Mouse (Mus musculus): ENCODE data around the gene Gbp9.

GRCm38 (mm10) chr5:105055279-105055678 lies 84.1 kb downstream of the Gbp9 start:
- TF ChIP-seq CTCF (IDR thresholded peaks at IDR 0.05; ENCODE audit: control insufficient read depth, insufficient read depth, low read length): no peak
- TF ChIP-seq POLR2A (IDR thresholded peaks at IDR 0.05; ENCODE audit: borderline replicate concordance, control insufficient read depth, low read depth, low read length): no peak

Data from bone marrow, adult 2 months (tissue).